Mouse (Mus musculus) spleen, adult 2 months (tissue): Measurements from ENCODE around the gene Tiam1. TPM values are rescaled to one million over a fixed set of nuclear protein-coding genes. Genes with fewer than 3 reads are reported as not detected.

ENCODE experiments used
- DNase-seq, 2 experiments: peaks; one replicate each; pipeline versions ENCODE4 v3.0.0 to v3.0.0-alpha.2; 2012 to 2021; ENCODE audit warnings: low spot score in 2 of 2, low read depth in 1 of 2
- H3K27ac ChIP-seq: fragments of 200-500 bp; 2 replicates; pipeline ENCODE4 v1.5.1; 2012; ENCODE audit warnings: low read length, inconsistent platforms; ENCODE audit not compliant: insufficient read depth
- H3K27me3 ChIP-seq: fragments of 200-500 bp; 2 replicates; pipeline ENCODE4 v1.6.1; 2012; ENCODE audit warnings: mild to moderate bottlenecking, moderate library complexity, low read length, inconsistent platforms; ENCODE audit not compliant: control insufficient read depth, insufficient read depth
- H3K36me3 ChIP-seq: fragments of 200-500 bp; 2 replicates; pipeline ENCODE4 v1.6.1; 2012; ENCODE audit warnings: mild to moderate bottlenecking, low read length, inconsistent platforms; ENCODE audit not compliant: control insufficient read depth, insufficient read depth
- H3K4me1 ChIP-seq: fragments of 200-500 bp; 2 replicates; pipeline ENCODE4 v1.6.1; 2011; ENCODE audit warnings: inconsistent platforms; ENCODE audit not compliant: control insufficient read depth, insufficient read depth, insufficient read length
- H3K4me3 ChIP-seq: fragments of 200-500 bp; 2 replicates; pipeline ENCODE4 v1.5.1; 2011; ENCODE audit warnings: mild to moderate bottlenecking, inconsistent platforms; ENCODE audit not compliant: insufficient read depth, insufficient read length; ENCODE audit errors: extremely low read depth
- CTCF ChIP-seq: fragments of 200-500 bp; IDR thresholded peaks from 2 replicates; pipeline ENCODE4 v1.5.1; 2011; ENCODE audit warnings: mild to moderate bottlenecking, inconsistent platforms; ENCODE audit not compliant: insufficient read depth, insufficient read length, insufficient replicate concordance; ENCODE audit errors: extremely low read depth
- POLR2A ChIP-seq: fragments of 200-500 bp; IDR thresholded peaks from 2 replicates; pipeline ENCODE4 v1.6.1; 2011; ENCODE audit warnings: low read depth, low read length, inconsistent platforms
- WGBS: fragments of 180-500 bp; shearing (Covaris S2); methylation state at CpG from one replicate; pipeline ENCODE4 v1.1.7; 2018; 5-methylcytosine and 5-hydroxymethylcytosine counted together
- polyA plus RNA-seq: library from polyadenylated mRNA; depleted of rRNA; stranded (reverse); fragments of >200 nt; gene quantifications from 2 replicates; pipeline ENCODE4 v1.2.3, GENCODE M21; 2012

The Tiam1 gene
- polyA plus RNA-seq, 1 experiment: 4.3 TPM

DNA sequence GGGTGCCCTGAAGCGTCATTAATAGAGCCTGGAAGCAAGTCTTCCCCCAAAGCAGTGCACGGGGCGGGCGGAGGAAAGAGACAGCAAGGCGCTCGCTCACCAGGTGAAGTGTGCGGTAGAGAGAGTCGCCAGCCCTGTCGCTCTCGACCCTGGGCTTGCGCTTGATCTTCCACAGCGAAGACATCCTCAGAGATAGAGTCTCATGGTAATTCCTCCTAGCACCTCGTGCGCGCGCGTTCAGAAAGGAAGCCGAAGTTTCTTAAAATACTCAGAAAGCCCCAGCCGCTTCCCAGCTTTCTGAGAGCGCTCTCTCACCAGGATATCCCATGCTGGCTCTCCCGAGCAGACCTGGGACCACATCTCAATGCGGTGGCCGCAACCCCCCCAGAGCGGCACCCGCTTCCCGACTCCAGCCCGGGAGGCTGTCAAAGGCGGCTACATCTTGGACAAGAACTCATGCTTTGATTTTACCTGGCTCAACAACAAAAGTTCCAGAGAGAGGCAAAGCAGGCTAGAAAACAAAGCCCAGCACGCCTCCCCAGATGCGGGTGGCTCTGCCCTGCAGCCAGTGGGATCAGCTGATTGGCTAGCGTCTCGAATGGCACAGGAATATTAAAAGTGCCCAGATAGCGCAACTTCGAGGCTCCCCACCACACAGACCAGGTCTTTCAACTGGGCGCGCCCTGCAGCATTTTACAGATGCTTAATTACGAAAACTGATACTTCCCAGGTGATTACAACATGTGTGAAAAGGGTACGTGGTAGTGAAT is 325.5 kb downstream of the Tiam1 start:
- no peaks in the 10 kb centered on the region for H3K27me3 ChIP-seq
- H3K4me3 ChIP-seq: no peak overlapping the region
- TF ChIP-seq CTCF (no peak), POLR2A (no peak)
- H3K36me3 ChIP-seq: no peaks in the 10 kb centered on the region
- WGBS: 45% methylated on average over 38 of the region's 38 CpGs
- no peak for DNase-seq
- H3K27ac ChIP-seq: no peak overlapping the region
- H3K4me1 ChIP-seq: peaks cover 2% of the 10 kb centered on the region; the same call in 1 of the 2 replicates

DNA sequence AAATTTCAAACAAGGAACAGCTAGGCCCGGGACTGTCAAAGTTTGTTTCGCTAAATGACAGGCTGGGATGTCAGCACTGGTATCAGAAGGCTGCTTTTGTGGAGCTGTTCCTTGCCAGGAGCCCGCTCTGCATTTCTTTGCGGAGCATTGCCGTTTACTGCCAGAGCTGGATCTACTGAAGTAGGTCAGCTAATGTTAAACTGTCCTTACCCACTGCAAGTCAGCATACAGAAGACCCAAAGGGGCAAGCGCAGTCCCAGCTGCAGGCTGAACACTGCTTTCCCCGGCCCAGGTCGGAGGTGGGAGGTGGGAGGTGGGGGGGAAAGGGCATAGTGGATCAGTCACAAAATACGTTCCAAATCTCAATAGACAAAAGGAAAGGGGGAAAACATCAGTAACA is 326.3 kb downstream of the Tiam1 start:
- TF ChIP-seq CTCF (no peak), POLR2A (no peak)
- H3K4me3 ChIP-seq: no peak overlapping the region
- WGBS: 47% methylated on average over 9 of the region's 9 CpGs

DNA sequence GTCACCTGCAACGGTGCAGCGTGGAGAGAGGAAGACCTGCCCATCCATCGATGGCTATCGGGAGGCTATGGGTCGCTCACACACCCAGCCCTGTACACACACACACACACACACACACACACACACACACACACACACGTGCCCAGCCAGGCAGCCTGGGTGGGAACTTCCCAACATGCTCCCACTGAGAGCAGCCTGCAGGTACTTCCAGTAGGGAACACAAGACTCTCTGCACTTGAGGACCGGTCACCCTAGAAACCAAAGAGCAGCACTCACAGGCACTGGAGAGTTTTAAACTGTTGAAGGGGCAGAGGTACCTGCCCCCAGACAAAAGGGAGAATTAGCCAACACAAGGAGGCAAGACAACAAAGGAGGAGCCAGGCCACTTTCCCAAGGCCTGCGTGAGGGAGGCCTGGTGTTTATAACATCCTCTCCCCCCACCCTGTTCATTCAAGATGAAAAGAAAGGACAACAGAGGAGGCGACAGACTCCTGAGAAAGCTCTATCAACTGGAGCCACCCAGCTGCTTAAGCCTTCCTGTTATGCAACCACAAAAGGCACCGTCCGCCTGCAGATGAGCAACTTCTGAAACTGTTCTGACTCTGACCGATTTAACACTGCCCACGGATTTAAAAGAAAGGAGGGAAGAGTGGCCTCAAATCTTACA is 326.9 kb downstream of the Tiam1 start:
- Histone ChIP-seq H3K27ac (no peak overlapping the region), H3K4me1 (peaks cover 2% of the 10 kb centered on the region; the same call in 1 of the 2 replicates), H3K36me3 (no peaks in the 10 kb centered on the region), H3K4me3 (no peak overlapping the region), H3K27me3 (no peaks in the 10 kb centered on the region)
- DNase-seq: no peak
- WGBS: 50% methylated on average over 13 of the region's 13 CpGs
- TF ChIP-seq CTCF (no peak), POLR2A (no peak)

More for the DNA sequence above, 326.3 kb downstream of the Tiam1 start:
- Histone ChIP-seq H3K27me3 (no peaks in the 10 kb centered on the region), H3K4me1 (peaks cover 2% of the 10 kb centered on the region; the same call in 1 of the 2 replicates), H3K27ac (no peak overlapping the region), H3K36me3 (no peaks in the 10 kb centered on the region)
- DNase-seq: no peak

DNA sequence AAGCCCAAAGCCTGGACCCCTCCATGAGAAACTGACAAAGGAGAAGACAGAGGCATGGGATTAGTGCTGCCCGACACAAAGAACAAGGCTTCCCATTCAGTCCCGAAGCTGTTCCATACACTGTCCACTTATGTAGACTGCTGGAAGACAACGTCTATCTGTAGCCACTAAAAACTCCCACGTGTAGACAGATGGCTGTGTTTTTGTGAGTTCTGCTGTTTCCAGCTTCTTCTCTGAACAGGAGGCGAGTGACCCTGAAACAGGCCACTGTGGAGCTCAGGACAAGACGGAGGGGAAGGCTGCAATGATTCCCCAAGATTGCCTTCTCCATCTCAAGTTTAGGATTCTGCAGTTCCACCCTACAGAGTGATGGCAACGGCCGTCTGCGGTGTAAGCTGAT is 330.0 kb downstream of the Tiam1 start:
- peaks cover 2% of the 10 kb centered on the region; the same call in 1 of the 2 replicates for H3K4me1 ChIP-seq
- no peak for DNase-seq
- 90% methylated on average over 9 of the region's 9 CpGs for WGBS
- H3K4me3 ChIP-seq: no peak overlapping the region
- TF ChIP-seq CTCF: no peak
- no peak for TF ChIP-seq POLR2A
- no peak overlapping the region for H3K27ac ChIP-seq
- H3K36me3 ChIP-seq: no peaks in the 10 kb centered on the region
- no peaks in the 10 kb centered on the region for H3K27me3 ChIP-seq

DNA sequence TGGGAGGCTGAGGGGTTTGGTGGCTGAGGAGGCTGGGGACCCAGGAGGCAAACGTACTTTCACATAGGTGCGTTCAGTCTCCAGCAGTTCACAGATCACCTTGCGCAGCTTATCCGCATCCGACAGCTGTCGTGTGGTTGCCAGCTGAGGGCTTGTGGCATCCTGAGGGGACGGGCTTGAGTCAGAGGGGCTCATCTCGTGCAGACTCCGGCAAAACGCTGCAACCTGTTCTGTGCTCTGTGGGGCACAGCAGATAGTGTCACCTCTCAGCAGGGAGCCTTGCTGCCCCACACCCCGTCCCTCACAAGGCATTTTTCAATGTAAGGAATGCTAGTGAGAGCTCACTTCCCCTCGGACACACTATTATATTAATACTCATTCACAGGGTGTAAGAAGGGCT is 330.7 kb downstream of the Tiam1 start:
- Histone ChIP-seq H3K4me1 (peaks cover 2% of the 10 kb centered on the region; the same call in 1 of the 2 replicates), H3K27ac (no peak overlapping the region), H3K4me3 (no peak overlapping the region), H3K36me3 (no peaks in the 10 kb centered on the region), H3K27me3 (no peaks in the 10 kb centered on the region)
- WGBS: 84% methylated on average over 12 of the region's 12 CpGs
- TF ChIP-seq CTCF: no peak
- no peak for TF ChIP-seq POLR2A
- DNase-seq: no peak

DNA sequence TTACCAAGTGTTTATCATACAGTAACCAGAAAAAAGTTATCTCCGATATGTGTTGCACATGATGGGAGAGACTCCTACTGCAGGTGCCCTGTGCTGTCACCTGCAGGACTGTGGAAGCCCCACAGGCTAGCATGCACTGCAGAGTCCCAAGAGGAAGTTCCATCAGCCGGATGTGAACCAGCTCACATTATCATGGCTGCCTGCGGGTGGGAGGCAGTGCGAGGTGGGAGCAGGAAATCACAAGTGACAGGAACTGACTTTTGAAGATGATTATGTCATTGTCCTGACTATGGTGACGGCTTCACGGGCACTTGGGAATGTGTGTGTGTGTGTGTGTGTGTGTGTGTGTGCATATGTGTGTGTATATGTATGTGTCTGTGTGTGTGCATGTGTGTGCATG is 333.2 kb downstream of the Tiam1 start:
- WGBS: 90% methylated on average over 6 of the region's 6 CpGs
- H3K4me3 ChIP-seq: no peak overlapping the region
- H3K36me3 ChIP-seq: no peaks in the 10 kb centered on the region
- no peaks in the 10 kb centered on the region for H3K27me3 ChIP-seq
- TF ChIP-seq CTCF: no peak
- no peak for TF ChIP-seq POLR2A
- no peaks in the 10 kb centered on the region for H3K4me1 ChIP-seq
- H3K27ac ChIP-seq: no peak overlapping the region
- DNase-seq: no peak

DNA sequence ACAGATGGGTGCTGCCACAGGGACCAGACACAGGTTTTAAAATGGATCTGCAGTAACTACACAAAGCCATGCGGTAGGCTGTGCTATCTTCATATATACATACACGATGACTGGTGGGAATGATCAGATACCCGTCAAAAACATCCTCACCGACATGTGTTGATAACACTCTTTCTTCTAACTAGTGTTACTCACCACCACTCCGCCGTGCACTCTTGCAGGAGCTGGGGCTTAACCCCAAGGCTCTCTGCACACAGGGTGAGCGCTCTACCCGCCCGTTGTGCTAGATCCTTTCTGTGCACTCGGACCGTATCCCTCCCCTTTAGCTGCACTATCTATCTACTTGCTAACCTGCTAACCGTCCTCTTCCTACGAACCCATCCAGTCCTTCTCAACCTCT is 335.4 kb downstream of the Tiam1 start:
- Histone ChIP-seq H3K27me3 (no peaks in the 10 kb centered on the region), H3K4me3 (no peak overlapping the region), H3K27ac (no peak overlapping the region), H3K4me1 (no peaks in the 10 kb centered on the region), H3K36me3 (no peaks in the 10 kb centered on the region)
- DNase-seq: no peak
- WGBS: 92% methylated on average over 13 of the region's 13 CpGs
- TF ChIP-seq POLR2A: no peak
- TF ChIP-seq CTCF: no peak
